Mouse (Mus musculus) spleen, adult 2 months (tissue): ENCODE measurements at regions not wholly inside any gene's neighbourhood (a gene's known extent, or its start where the extent isn't known, plus 50 kb on each side); places are given as distances from the start of the nearest gene placed in this dataset.

Experiments used
- DNase-seq, 2 experiments: peaks; one replicate each; pipeline versions ENCODE4 v3.0.0 to v3.0.0-alpha.2; 2012 to 2021; ENCODE audit warnings: low spot score in 2 of 2, low read depth in 1 of 2
- H3K27ac ChIP-seq: fragments of 200-500 bp; 2 replicates; pipeline ENCODE4 v1.5.1; 2012; ENCODE audit warnings: low read length, inconsistent platforms; ENCODE audit not compliant: insufficient read depth
- H3K27me3 ChIP-seq: fragments of 200-500 bp; 2 replicates; pipeline ENCODE4 v1.6.1; 2012; ENCODE audit warnings: mild to moderate bottlenecking, moderate library complexity, low read length, inconsistent platforms; ENCODE audit not compliant: control insufficient read depth, insufficient read depth
- H3K36me3 ChIP-seq: fragments of 200-500 bp; 2 replicates; pipeline ENCODE4 v1.6.1; 2012; ENCODE audit warnings: mild to moderate bottlenecking, low read length, inconsistent platforms; ENCODE audit not compliant: control insufficient read depth, insufficient read depth
- H3K4me1 ChIP-seq: fragments of 200-500 bp; 2 replicates; pipeline ENCODE4 v1.6.1; 2011; ENCODE audit warnings: inconsistent platforms; ENCODE audit not compliant: control insufficient read depth, insufficient read depth, insufficient read length
- H3K4me3 ChIP-seq: fragments of 200-500 bp; 2 replicates; pipeline ENCODE4 v1.5.1; 2011; ENCODE audit warnings: mild to moderate bottlenecking, inconsistent platforms; ENCODE audit not compliant: insufficient read depth, insufficient read length; ENCODE audit errors: extremely low read depth
- CTCF ChIP-seq: fragments of 200-500 bp; IDR thresholded peaks from 2 replicates; pipeline ENCODE4 v1.5.1; 2011; ENCODE audit warnings: mild to moderate bottlenecking, inconsistent platforms; ENCODE audit not compliant: insufficient read depth, insufficient read length, insufficient replicate concordance; ENCODE audit errors: extremely low read depth
- POLR2A ChIP-seq: fragments of 200-500 bp; IDR thresholded peaks from 2 replicates; pipeline ENCODE4 v1.6.1; 2011; ENCODE audit warnings: low read depth, low read length, inconsistent platforms
- whole genome bisulfite sequencing: fragments of 180-500 bp; shearing (Covaris S2); methylation state at CpG from one replicate; pipeline ENCODE4 v1.1.7; 2018; 5-methylcytosine and 5-hydroxymethylcytosine counted together

DNA sequence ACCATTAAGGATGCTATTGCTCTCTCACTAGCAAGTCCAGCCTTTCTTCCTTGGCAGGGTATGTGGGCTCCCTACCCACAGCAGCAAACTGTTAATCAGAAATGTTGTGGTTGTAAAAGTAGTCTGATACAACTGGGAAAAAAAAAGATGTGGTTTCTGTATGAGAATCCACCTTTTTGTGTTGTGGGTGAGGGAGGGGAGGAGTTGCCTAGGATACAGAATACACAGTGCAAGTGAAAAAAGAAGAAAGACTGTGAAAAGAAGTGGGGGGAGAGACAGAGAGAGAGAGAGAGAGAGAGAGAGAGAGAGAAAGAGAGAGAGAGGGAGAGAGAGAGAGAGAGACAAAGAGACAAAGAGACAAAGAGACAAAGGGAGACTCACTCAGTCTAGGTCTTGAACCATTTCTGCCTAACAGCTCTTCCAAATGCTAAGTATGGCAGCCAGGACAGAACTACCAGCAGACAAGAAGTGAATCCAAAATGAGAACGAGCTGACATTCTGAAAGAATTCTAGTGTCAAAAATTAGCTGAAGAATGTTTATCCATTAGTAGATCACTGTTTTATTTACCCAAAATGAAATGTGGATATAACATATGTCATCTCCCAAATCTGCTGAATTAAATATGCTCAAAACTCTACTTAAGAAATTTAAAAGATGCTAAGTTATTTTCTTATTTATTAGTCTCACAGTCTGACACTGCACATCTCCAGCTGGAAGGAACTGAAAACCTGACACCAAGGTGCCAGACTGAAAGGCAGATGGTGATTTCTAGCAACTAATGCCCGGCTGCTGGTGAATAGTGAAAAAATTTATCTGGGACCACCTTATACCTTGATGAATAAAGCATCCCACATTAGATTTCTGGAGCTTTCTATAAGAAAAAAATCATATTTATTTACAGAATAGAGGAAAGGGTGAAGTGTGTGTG is 347.7 kb downstream of the 1190002N15Rik start:
- H3K4me1 ChIP-seq = no peaks in the 10 kb centered on the region
- H3K36me3 ChIP-seq = no peaks in the 10 kb centered on the region
- H3K27ac ChIP-seq = no peak overlapping the region
- no peak for TF ChIP-seq CTCF
- TF ChIP-seq POLR2A = no peak
- DNase-seq = no peak
- H3K27me3 ChIP-seq = no peaks in the 10 kb centered on the region
- 81% methylated on average over 2 of the region's 2 CpGs for WGBS
- no peak overlapping the region for H3K4me3 ChIP-seq

DNA sequence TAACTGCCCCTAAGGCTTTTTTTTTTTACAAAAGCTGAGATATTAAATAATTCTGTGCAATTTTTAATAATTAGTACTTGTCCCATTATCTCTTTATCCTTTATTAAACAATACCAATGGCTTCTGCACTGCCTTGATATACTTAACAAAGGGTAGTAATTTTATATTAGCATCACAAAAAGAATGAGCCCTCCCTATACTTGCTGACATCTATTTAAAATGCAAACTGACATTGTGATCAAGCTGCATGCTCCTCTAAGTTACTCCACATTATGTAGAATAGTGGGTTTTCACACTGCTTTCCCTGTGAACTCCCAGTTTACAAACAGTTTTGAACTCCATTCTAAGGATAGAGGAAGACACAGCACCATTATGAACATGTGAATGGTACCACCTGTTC is 349.8 kb downstream of the 1190002N15Rik start:
- Histone ChIP-seq H3K36me3 (no peaks in the 10 kb centered on the region), H3K27ac (no peak overlapping the region), H3K4me1 (no peaks in the 10 kb centered on the region), H3K27me3 (no peaks in the 10 kb centered on the region), H3K4me3 (no peak overlapping the region)
- TF ChIP-seq POLR2A = no peak
- no peak for TF ChIP-seq CTCF
- DNase-seq = no peak

DNA sequence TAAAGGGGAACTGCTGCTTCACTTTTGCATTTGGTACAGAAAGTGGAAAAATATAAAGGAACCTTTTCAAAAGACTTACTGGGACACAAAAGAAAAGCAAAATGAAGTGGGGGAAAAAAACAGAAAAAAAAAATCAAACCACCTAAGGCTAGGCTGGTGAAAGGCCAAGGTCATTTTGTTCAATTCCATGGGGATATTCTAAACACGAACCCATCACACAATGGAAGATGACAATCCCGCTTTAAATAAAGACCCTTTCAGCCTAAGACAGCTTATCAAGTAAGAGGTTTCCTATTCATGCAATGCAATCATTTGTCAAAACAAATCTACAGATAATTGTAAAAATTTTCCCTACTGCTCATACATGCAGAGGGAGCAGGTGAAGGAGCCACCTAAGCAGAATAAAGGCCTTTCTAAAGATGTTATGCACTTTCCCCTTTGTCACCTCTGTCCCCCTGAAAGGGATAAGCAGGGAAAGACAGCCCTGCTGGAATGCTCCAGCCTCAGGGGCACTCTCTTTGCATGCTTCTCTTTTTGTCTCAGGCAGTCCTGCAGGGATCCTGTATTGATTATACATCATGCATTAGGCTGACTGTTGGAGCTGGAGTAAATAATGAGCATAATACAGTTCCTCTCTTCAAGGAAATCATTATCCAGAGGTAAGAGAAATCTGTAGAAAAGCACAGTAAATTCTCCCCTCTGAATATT is 367.8 kb downstream of the 1190002N15Rik start:
- Histone ChIP-seq H3K27me3 (no peaks in the 10 kb centered on the region), H3K27ac (no peak overlapping the region), H3K4me1 (no peaks in the 10 kb centered on the region), H3K4me3 (no peak overlapping the region), H3K36me3 (no peaks in the 10 kb centered on the region)
- 82% methylated on average over 2 of the region's 2 CpGs for WGBS
- no peak for TF ChIP-seq POLR2A
- no peak for TF ChIP-seq CTCF
- no peak for DNase-seq

DNA sequence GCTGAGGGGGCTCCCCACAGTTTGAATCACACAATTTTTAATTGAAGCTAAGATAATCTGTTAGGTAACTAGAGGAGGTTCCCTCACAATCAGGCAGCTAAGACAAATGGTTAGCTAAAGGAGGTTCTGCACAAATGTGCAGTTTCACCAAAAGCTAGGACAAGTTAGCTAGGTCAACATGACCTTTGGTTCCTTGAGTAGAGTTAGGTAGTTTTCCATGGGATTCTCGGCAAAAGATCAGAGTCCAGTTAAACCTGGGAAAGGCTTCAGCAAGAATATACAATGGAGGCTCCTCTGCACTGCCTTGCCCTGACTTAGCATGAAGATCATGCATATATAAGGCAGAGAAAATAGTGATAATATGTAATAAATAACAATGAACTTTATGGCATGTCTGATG is 374.2 kb downstream of the 1190002N15Rik start:
- Histone ChIP-seq H3K4me1 (no peaks in the 10 kb centered on the region), H3K36me3 (no peaks in the 10 kb centered on the region), H3K27me3 (no peaks in the 10 kb centered on the region), H3K27ac (no peak overlapping the region), H3K4me3 (no peak overlapping the region)
- TF ChIP-seq CTCF (no peak), POLR2A (no peak)
- no peak for DNase-seq
- WGBS = 86% methylated on average over 1 of the region's 1 CpGs

DNA sequence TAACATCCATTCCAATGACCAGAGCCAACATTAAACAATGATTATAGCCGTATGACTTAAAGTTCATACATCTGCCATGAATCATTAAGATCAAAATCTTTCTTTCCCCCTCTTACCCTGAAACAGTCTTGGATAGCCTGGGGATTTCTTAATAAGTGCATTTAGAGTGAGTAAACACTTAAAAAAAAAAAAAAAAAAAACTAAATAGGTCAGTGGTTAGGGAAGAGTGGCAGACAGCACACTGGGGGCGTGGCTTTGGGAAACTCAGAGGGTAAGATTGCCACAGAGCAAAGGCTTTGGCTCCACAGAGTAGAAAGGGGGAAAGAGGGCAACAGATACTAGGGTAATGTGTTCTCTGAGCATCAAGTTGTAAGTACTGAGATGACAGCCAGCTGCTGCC is 382.3 kb downstream of the 1190002N15Rik start:
- Histone ChIP-seq H3K36me3 (no peaks in the 10 kb centered on the region), H3K4me1 (no peaks in the 10 kb centered on the region), H3K27me3 (no peaks in the 10 kb centered on the region), H3K4me3 (no peak overlapping the region), H3K27ac (no peak overlapping the region)
- 77% methylated on average over 2 of the region's 2 CpGs for WGBS
- DNase-seq = no peak
- TF ChIP-seq CTCF = no peak
- TF ChIP-seq POLR2A = no peak

DNA sequence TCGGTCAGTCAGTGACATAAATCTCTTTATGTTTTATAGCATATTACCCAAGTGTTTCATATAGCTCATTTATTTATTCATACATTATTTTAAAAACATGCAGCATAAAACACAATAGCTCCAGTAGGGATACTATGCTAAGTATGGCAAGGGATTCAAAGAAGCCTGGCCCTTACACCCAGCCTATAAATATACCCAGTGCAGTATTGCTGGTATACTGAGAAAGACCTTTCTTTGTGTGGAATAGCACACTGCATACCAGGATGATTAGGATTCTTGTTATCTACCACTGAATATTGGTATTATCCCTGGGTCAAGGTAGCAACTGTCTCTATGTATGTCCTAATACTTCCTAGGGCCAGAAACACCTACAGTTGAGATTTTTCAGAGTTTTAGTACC is 389.4 kb downstream of the 1190002N15Rik start:
- H3K27me3 ChIP-seq = no peaks in the 10 kb centered on the region
- H3K36me3 ChIP-seq = no peaks in the 10 kb centered on the region
- TF ChIP-seq CTCF (no peak), POLR2A (no peak)
- no peak overlapping the region for H3K4me3 ChIP-seq
- H3K4me1 ChIP-seq = no peaks in the 10 kb centered on the region
- no peak for DNase-seq
- 90% methylated on average over 1 of the region's 1 CpGs for WGBS
- H3K27ac ChIP-seq = no peak overlapping the region

DNA sequence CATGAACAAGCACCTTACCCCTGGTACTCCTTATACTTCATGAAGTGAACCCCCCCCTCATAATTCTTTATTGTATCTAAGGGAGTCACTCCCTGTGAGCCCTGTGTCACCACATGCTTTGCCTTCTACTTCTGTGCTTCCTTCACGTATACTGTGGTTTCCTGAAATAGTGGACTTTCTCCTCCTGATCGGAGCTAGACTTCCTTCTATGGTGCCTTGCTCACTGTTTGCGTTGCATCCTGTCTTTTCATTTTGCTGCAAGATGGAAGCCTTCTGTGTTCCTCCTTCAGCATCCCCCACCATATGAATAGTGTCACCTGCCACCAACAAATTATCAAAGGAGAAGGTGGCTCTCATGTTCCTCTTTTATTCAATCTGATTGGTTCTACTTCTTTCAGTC is 391.1 kb downstream of the 1190002N15Rik start:
- TF ChIP-seq CTCF (no peak), POLR2A (no peak)
- no peak overlapping the region for H3K27ac ChIP-seq
- 12% methylated on average over 3 of the region's 3 CpGs for WGBS

More for the DNA sequence above, 391.1 kb downstream of the 1190002N15Rik start:
- Histone ChIP-seq H3K4me1 (no peaks in the 10 kb centered on the region), H3K4me3 (no peak overlapping the region), H3K36me3 (no peaks in the 10 kb centered on the region), H3K27me3 (no peaks in the 10 kb centered on the region)
- no peak for DNase-seq
